ENCODE assay signal across 8 mouse cellular contexts in genomic region chr7:25076296-25076662, GRCm38 (mm10). TPM values are rescaled to one million over a fixed set of nuclear protein-coding genes. Genes with fewer than 3 reads are reported as not detected.
DNase-seq lines count a peak whose midpoint lies in the region; ATAC-seq and TF ChIP-seq lines count a peak whose summit lies in the region.

No protein-coding gene starts in this region.

- TF ChIP-seq POLR2A in cortical plate, adult 2 months (IDR thresholded peaks at IDR 0.05; ENCODE audit: extremely low read depth, insufficient read depth, low read length): no peak

- no peaks in the 10 kb centered on the region for H3K27me3 ChIP-seq in kidney, embryonic 16.5 days (ENCODE audit: insufficient read depth, low read length)
- H3K27me3 ChIP-seq in hindbrain, embryonic 14.5 days (ENCODE audit: control insufficient read depth, insufficient read depth, low read length): no peaks in the 10 kb centered on the region
- H3K27me3 ChIP-seq in midbrain, embryonic 16.5 days (ENCODE audit: control insufficient read depth, insufficient read depth, low read depth, low read length): no peaks in the 10 kb centered on the region

- H3K4me1 ChIP-seq in kidney, embryonic 16.5 days (ENCODE audit: insufficient read depth, low read length): peaks cover 30% of the 10 kb centered on the region
- H3K4me1 ChIP-seq in cortical plate, adult 2 months (ENCODE audit: control insufficient read depth, insufficient read depth, low read length): peaks cover 8% of the 10 kb centered on the region; the same call in 1 of the 2 replicates
- peaks cover 34% of the 10 kb centered on the region for H3K4me1 ChIP-seq in hindbrain, embryonic 14.5 days (replicated peaks; ENCODE audit: control insufficient read depth, insufficient read depth, low read length)
- peaks cover 30% of the 10 kb centered on the region for H3K4me1 ChIP-seq in midbrain, embryonic 16.5 days (ENCODE audit: control insufficient read depth, insufficient read depth, low read length)

- H3K9me3 ChIP-seq in kidney, embryonic 16.5 days (ENCODE audit: low read length): no peaks in the 10 kb centered on the region
- no peaks in the 10 kb centered on the region for H3K9me3 ChIP-seq in hindbrain, embryonic 14.5 days (ENCODE audit: control insufficient read depth, low read length)
- H3K9me3 ChIP-seq in midbrain, embryonic 16.5 days (replicated peaks; ENCODE audit: control insufficient read depth, low read length, poor library complexity, severe bottlenecking): no peaks in the 10 kb centered on the region

- ATAC-seq in kidney, embryonic 16.5 days (ENCODE audit: low FRiP score, low TSS enrichment): no peak
- no peak for ATAC-seq in hindbrain, embryonic 14.5 days (ENCODE audit: low FRiP score)
- no peak for ATAC-seq in midbrain, embryonic 16.5 days
- ATAC-seq in CD4-positive, CD25-positive, alpha-beta regulatory T cell, adult 4 months: no peak

- no peak for TF ChIP-seq CTCF in cortical plate, adult 2 months (IDR thresholded peaks at IDR 0.05; ENCODE audit: extremely low read depth, insufficient read depth, low read length)

- H3K36me3 ChIP-seq in kidney, embryonic 16.5 days (ENCODE audit: insufficient read depth, low read length): peaks cover 19% of the 10 kb centered on the region
- peaks cover 18% of the 10 kb centered on the region for H3K36me3 ChIP-seq in hindbrain, embryonic 14.5 days (replicated peaks; ENCODE audit: control insufficient read depth, insufficient read depth)
- peaks cover 17% of the 10 kb centered on the region for H3K36me3 ChIP-seq in midbrain, embryonic 16.5 days (ENCODE audit: control insufficient read depth, insufficient read depth, low read length)

- DNase-seq in kidney, adult 8-10 months: no peak
- peak; percentile 35 for DNase-seq in hindbrain, embryonic 14.5 days (ENCODE audit: low spot score)
- DNase-seq in layer of hippocampus, postnatal 25 days (ENCODE audit: extremely low spot score in 1 of 2, low spot score in 1 of 2): no peak
- no peak for DNase-seq in right cerebral cortex, postnatal 36 days (ENCODE audit: low spot score in 2 of 2)

- 13% methylated on average over 7 of the region's 7 CpGs for WGBS in kidney, embryonic 16.5 days
- WGBS in hindbrain, embryonic 14.5 days: 21% methylated on average over 7 of the region's 7 CpGs
- 15% methylated on average over 7 of the region's 7 CpGs for WGBS in midbrain, embryonic 16.5 days

- peak overlapping the region; percentile 97 for H3K27ac ChIP-seq in kidney, embryonic 16.5 days (ENCODE audit: low read length)
- peak overlapping the region; percentile 88 for H3K27ac ChIP-seq in cortical plate, adult 2 months (ENCODE audit: insufficient read depth, low read length)
- H3K27ac ChIP-seq in hindbrain, embryonic 14.5 days: peak overlapping the region; percentile 92
- H3K27ac ChIP-seq in midbrain, embryonic 16.5 days (ENCODE audit: low read length): peak overlapping the region; percentile 93

- H3K4me3 ChIP-seq in kidney, embryonic 16.5 days (ENCODE audit: low read length): peak overlapping the region; percentile 55
- H3K4me3 ChIP-seq in cortical plate, adult 2 months (ENCODE audit: insufficient read depth, low read length): peak overlapping the region; percentile 30
- peak overlapping the region; percentile 37 for H3K4me3 ChIP-seq in hindbrain, embryonic 14.5 days (replicated peaks; ENCODE audit: low read length)
- peak overlapping the region; percentile 83 for H3K4me3 ChIP-seq in midbrain, embryonic 16.5 days (ENCODE audit: low read depth, low read length)

- peak overlapping the region; percentile 65 for H3K4me2 ChIP-seq in kidney, embryonic 16.5 days (replicated peaks; ENCODE audit: low read depth, low read length)
- peak overlapping the region; percentile 68 for H3K4me2 ChIP-seq in hindbrain, embryonic 14.5 days (replicated peaks)
- peak overlapping the region; percentile 68 for H3K4me2 ChIP-seq in midbrain, embryonic 16.5 days (ENCODE audit: low read length)

- peak overlapping the region; percentile 80 for H3K9ac ChIP-seq in kidney, embryonic 16.5 days (replicated peaks; ENCODE audit: low read length)
- peak overlapping the region; percentile 60 for H3K9ac ChIP-seq in hindbrain, embryonic 14.5 days
- peak overlapping the region; percentile 36 for H3K9ac ChIP-seq in midbrain, embryonic 16.5 days (ENCODE audit: low read depth, low read length)

RNA-seq across cellular contexts. Expression of gene Zfp574, which starts 3.9 kb away (rescaled TPM):
- 37.7 and 44.1 TPM in 2 replicates for polyA plus RNA-seq in kidney, embryonic 16.5 days (2015; fragmentation: Nextera tagmentation; extraction: Ambion mirVana)
- polyA plus RNA-seq in cortical plate, adult 2 months (2012; rRNA removed): 36.6 and 39.2 TPM in 2 replicates
- polyA plus RNA-seq in hindbrain, embryonic 14.5 days (2014; fragmentation: Nextera tagmentation; extraction: Ambion mirVana): 29.3 and 29.4 TPM in 2 replicates
- 33.7 and 34.2 TPM in 2 replicates for polyA plus RNA-seq in midbrain, embryonic 16.5 days (2015; fragmentation: Nextera tagmentation; extraction: Ambion mirVana)
- 10 to 100 TPM; 29.2 to 29.6 TPM for total RNA-seq in layer of hippocampus, postnatal 25 days (2021)
- polyA plus RNA-seq in CD4-positive, CD25-positive, alpha-beta regulatory T cell, adult 4 months (2017; shearing (Covaris generic)): 10 to 100 TPM; 11.3 to 15.1 TPM

RNA-seq across cellular contexts. Expression of gene Grik5, which starts 4.1 kb away (rescaled TPM):
- 5.1 and 6.3 TPM in 2 replicates for polyA plus RNA-seq in kidney, embryonic 16.5 days (2015; fragmentation: Nextera tagmentation; extraction: Ambion mirVana)
- polyA plus RNA-seq in cortical plate, adult 2 months (2012; rRNA removed): 191 and 201 TPM in 2 replicates
- 21.0 and 22.5 TPM in 2 replicates for polyA plus RNA-seq in hindbrain, embryonic 14.5 days (2014; fragmentation: Nextera tagmentation; extraction: Ambion mirVana)
- polyA plus RNA-seq in midbrain, embryonic 16.5 days (2015; fragmentation: Nextera tagmentation; extraction: Ambion mirVana): 14.2 and 15.5 TPM in 2 replicates
- total RNA-seq in layer of hippocampus, postnatal 25 days (2021): 100 to 1,000 TPM; 225 to 267 TPM
- polyA plus RNA-seq in CD4-positive, CD25-positive, alpha-beta regulatory T cell, adult 4 months (2017; shearing (Covaris generic)): 1 to 10 TPM; 4.1 to 4.5 TPM

Comparison
In these comparisons a context has a peak if more than half of its experiments do, and no peak if none do; other contexts are left out.
1. H3K4me3 ChIP-seq: peak in every context shown above with its lines; median percentile 83 in midbrain, embryonic 16.5 days; 55 in kidney, embryonic 16.5 days; 37 in hindbrain, embryonic 14.5 days; 30 in cortical plate, adult 2 months.